Mouse (Mus musculus): ENCODE measurements around the gene Scand1. TPM values are rescaled to one million over a fixed set of nuclear protein-coding genes. Genes with fewer than 3 reads are reported as not detected.

Gene Scand1
- polyA plus RNA-seq, 1 experiment, result 326 TPM

DNA sequence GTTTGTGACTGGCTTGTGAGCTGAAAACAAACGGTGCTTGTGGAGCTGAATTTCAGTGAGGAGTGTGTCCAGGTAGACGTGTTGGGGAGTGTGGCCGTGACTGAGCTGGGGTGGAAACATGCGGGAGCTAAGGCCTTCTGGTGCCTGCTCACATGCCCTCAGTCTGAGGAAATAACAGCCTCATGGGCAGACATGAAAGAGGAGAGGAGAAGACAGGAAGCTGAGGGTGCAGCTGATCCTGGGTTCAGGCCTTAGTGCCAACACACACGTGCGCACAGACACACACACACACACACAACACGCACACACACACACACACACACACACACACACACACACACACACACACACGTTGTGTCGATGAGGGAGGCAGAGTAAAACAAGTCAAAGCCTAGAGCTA, 44.9 kb downstream of the Scand1 start:
- WGBS, result 10% methylated on average over 8 of the region's 9 CpGs
- Histone ChIP-seq H3K4me1 (replicated peaks; ENCODE audit: control insufficient read depth, insufficient read depth, low read length) (peaks cover 9% of the 10 kb centered on the region), H3K27me3 (ENCODE audit: control insufficient read depth, insufficient read depth, low read length) (no peaks in the 10 kb centered on the region), H3K27ac (ENCODE audit: control insufficient read depth, insufficient read depth, low read length) (peak overlapping the region; percentile 89), H3K4me3 (ENCODE audit: control insufficient read depth, insufficient read depth, low read length) (no peak overlapping the region), H3K36me3 (ENCODE audit: control insufficient read depth, insufficient read depth, low read length) (no peaks in the 10 kb centered on the region)
- TF ChIP-seq CTCF (IDR thresholded peaks at IDR 0.05; ENCODE audit: borderline replicate concordance, control insufficient read depth, extremely low read depth, insufficient read depth, low read length, poor library complexity), result no peak
- no peak for TF ChIP-seq POLR2A (IDR thresholded peaks at IDR 0.05; ENCODE audit: control insufficient read depth, extremely low read depth, insufficient read depth, low read length, poor library complexity)
- DNase-seq, result peak; percentile 35

DNA sequence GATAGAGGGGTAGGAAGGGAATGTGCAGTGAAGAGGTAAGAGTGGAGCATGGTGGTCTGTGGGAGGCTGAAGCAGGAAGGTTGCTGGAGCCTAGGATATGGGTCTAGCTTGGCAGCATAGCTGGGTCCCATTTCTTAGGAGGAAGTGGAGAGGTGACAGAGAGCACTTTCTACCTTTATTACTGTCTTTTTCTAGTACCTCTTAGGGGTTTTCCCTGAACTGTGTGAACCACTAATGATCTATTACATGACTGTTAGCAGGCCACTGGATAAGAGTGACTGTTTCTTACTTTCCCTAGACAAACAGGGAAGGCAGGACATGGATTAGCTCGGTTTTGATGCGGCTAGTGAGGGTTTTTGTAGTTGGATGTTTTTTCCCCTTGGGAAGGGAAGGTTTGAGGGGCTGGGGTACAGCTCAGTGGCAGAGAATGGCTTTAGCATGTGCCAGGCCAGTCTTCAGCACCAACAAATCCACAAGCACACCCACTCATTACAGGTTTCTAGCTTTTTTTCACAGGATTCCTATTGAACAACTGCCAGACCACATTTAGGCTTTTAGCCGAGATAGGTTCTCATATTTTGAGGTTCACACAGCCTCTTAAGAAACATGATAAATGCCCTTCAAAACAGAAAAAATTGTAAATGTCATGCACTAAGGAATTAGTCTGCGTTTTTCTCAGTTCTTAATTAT, 49.2 kb downstream of the Scand1 start:
- Histone ChIP-seq H3K36me3 (ENCODE audit: control insufficient read depth, insufficient read depth, low read length) (no peaks in the 10 kb centered on the region), H3K4me3 (ENCODE audit: control insufficient read depth, insufficient read depth, low read length) (no peak overlapping the region), H3K4me1 (replicated peaks; ENCODE audit: control insufficient read depth, insufficient read depth, low read length) (peaks cover 15% of the 10 kb centered on the region), H3K27me3 (ENCODE audit: control insufficient read depth, insufficient read depth, low read length) (no peaks in the 10 kb centered on the region), H3K27ac (ENCODE audit: control insufficient read depth, insufficient read depth, low read length) (no peak overlapping the region)
- WGBS, result 66% methylated on average over 4 of the region's 4 CpGs
- TF ChIP-seq POLR2A (IDR thresholded peaks at IDR 0.05; ENCODE audit: control insufficient read depth, extremely low read depth, insufficient read depth, low read length, poor library complexity) (no peak), CTCF (IDR thresholded peaks at IDR 0.05; ENCODE audit: borderline replicate concordance, control insufficient read depth, extremely low read depth, insufficient read depth, low read length, poor library complexity) (no peak)
- no peak for DNase-seq

Other genes starting within 250 kb of the Scand1 start
- gene Spag4, start 247.5 kb downstream of the Scand1 start, polyA plus RNA-seq (2012; rRNA removed), result 2.8 and 3.8 TPM in 2 replicates
- 237 and 273 TPM in 2 replicates for gene Cpne1, start 200.7 kb downstream of the Scand1 start, polyA plus RNA-seq (2012; rRNA removed)
- 67.2 and 72.4 TPM in 2 replicates for gene Rbm12, start 200.7 kb downstream of the Scand1 start, polyA plus RNA-seq (2012; rRNA removed)
- gene Gm28036, start 185.6 kb downstream of the Scand1 start, polyA plus RNA-seq (2012; rRNA removed), result 7.1 and 7.5 TPM in 2 replicates
- gene Romo1, start 168.7 kb downstream of the Scand1 start, polyA plus RNA-seq (2012; rRNA removed), result 214 and 241 TPM in 2 replicates
- 52.7 and 53.8 TPM in 2 replicates for gene Nfs1, start 168.5 kb downstream of the Scand1 start, polyA plus RNA-seq (2012; rRNA removed)
- 145 and 182 TPM in 2 replicates for gene Rbm39, start 132.5 kb downstream of the Scand1 start, polyA plus RNA-seq (2012; rRNA removed)
- 23.1 and 25.2 TPM in 2 replicates for gene Phf20, start 116.2 kb downstream of the Scand1 start, polyA plus RNA-seq (2012; rRNA removed)
- gene Cnbd2, start 405 bp downstream of the Scand1 start, polyA plus RNA-seq (2012; rRNA removed), result 0.94 and 1.6 TPM in 2 replicates
- gene Epb41l1, start 108.2 kb upstream of the Scand1 start, polyA plus RNA-seq (2012; rRNA removed), result 3.7 and 4.9 TPM in 2 replicates
- gene Aar2, start 234.9 kb upstream of the Scand1 start, polyA plus RNA-seq (2012; rRNA removed), result 32.6 and 32.7 TPM in 2 replicates

Measured in thymus, adult 2 months (tissue).